Mouse (Mus musculus): ENCODE results near the gene Napsa.

Gene Napsa

GRCm38 (mm10) chr7:44626068-44626385 lies 53.8 kb downstream of the Napsa start:
- no peak for DNase-seq (ENCODE audit: low spot score in 2 of 2)

- no peak for DNase-seq (ENCODE audit: low spot score in 2 of 2)
These were observed 54.8 kb downstream of the Napsa start for GRCm38 (mm10) chr7:44626966-44627365.

- DNase-seq (ENCODE audit: low spot score in 2 of 2), result no peak
These were observed 56.3 kb downstream of the Napsa start for GRCm38 (mm10) chr7:44628402-44629034.

GRCm38 (mm10) chr7:44630437-44630836 lies 58.3 kb downstream of the Napsa start:
- no peak for DNase-seq (ENCODE audit: low spot score in 2 of 2)

- DNase-seq (ENCODE audit: low spot score in 2 of 2), result no peak
These were observed 60.5 kb downstream of the Napsa start for GRCm38 (mm10) chr7:44632676-44633075.

GRCm38 (mm10) chr7:44633407-44633806 lies 61.2 kb downstream of the Napsa start:
- no peak for DNase-seq (ENCODE audit: low spot score in 2 of 2)
